Comparison of ENCODE assay signal across 19 mouse cellular contexts in genomic region chr6:129216721-129217230, GRCm38 (mm10). TPM values are rescaled to one million over a fixed set of nuclear protein-coding genes. Genes with fewer than 3 reads are reported as not detected.
A peak's percentile ranks its signal among the peaks of the same experiment; 100 is the strongest.
DNase-seq lines count a peak whose midpoint lies in the region; ATAC-seq and TF ChIP-seq lines count a peak whose summit lies in the region.
"Had no signal": no experiment of that assay in that cellular context is flagged by ENCODE, and none has a peak within 500 bp of the region (broad histone marks: within the 10 kb centered on the region; RNA-seq: fewer than 3 reads in every experiment).

No protein-coding gene starts in this region.

- no peaks in the 10 kb centered on the region for H3K36me3 ChIP-seq in heart, embryonic 16.5 days (ENCODE audit: control insufficient read depth, insufficient read depth)
- no peaks in the 10 kb centered on the region for H3K36me3 ChIP-seq in heart, embryonic 12.5 days
- H3K36me3 ChIP-seq in lung, postnatal 0 days (ENCODE audit: insufficient read depth, low read length) = no peaks in the 10 kb centered on the region
- no peaks in the 10 kb centered on the region for H3K36me3 ChIP-seq in stomach, embryonic 15.5 days
- H3K36me3 ChIP-seq in hindbrain, embryonic 12.5 days = no peaks in the 10 kb centered on the region
- H3K36me3 ChIP-seq: midbrain, embryonic 12.5 days had no signal

- no peak for ATAC-seq in heart, embryonic 16.5 days (replicated peaks; ENCODE audit: extremely low read depth, insufficient read depth, low FRiP score)
- ATAC-seq in heart, embryonic 12.5 days (ENCODE audit: insufficient number of reproducible peaks, low FRiP score) = no peak
- ATAC-seq in lung, postnatal 0 days = no peak
- no peak for ATAC-seq in stomach, embryonic 15.5 days (ENCODE audit: insufficient read depth, low FRiP score, low read depth)
- ATAC-seq in hindbrain, embryonic 12.5 days (ENCODE audit: low FRiP score) = no peak
- ATAC-seq: forebrain, embryonic 13.5 days had no signal

- 0 out of 2 replicates have a peak, but pooled peaks cover 2% of the 10 kb centered on the region for H3K9me3 ChIP-seq in heart, embryonic 16.5 days (replicated peaks; ENCODE audit: control insufficient read depth, low read length)
- H3K9me3 ChIP-seq in heart, embryonic 12.5 days (replicated peaks) = no peaks in the 10 kb centered on the region
- no peaks in the 10 kb centered on the region for H3K9me3 ChIP-seq in lung, postnatal 0 days (ENCODE audit: low read length)
- no peaks in the 10 kb centered on the region for H3K9me3 ChIP-seq in stomach, embryonic 15.5 days
- no peaks in the 10 kb centered on the region for H3K9me3 ChIP-seq in hindbrain, embryonic 12.5 days (replicated peaks)
- H3K9me3 ChIP-seq: forebrain, embryonic 13.5 days; midbrain, embryonic 12.5 days had no signal

- H3K4me2 ChIP-seq in heart, embryonic 16.5 days (ENCODE audit: low read depth, low read length) = no peak overlapping the region
- no peak overlapping the region for H3K4me2 ChIP-seq in heart, embryonic 12.5 days
- no peak overlapping the region for H3K4me2 ChIP-seq in lung, postnatal 0 days (replicated peaks; ENCODE audit: low read depth, low read length)
- no peak overlapping the region for H3K4me2 ChIP-seq in stomach, embryonic 15.5 days
- no peak overlapping the region for H3K4me2 ChIP-seq in hindbrain, embryonic 12.5 days (replicated peaks)
- H3K4me2 ChIP-seq: forebrain, embryonic 13.5 days; hindbrain, embryonic 14.5 days; lung, embryonic 14.5 days; midbrain, embryonic 12.5 days had no signal

- 83% methylated on average over 3 of the region's 3 CpGs for WGBS in heart, embryonic 16.5 days
- 75% methylated on average over 3 of the region's 3 CpGs for WGBS in heart, embryonic 12.5 days
- 80% methylated on average over 3 of the region's 3 CpGs for WGBS in lung, postnatal 0 days
- 83% methylated on average over 3 of the region's 3 CpGs for WGBS in stomach, embryonic 15.5 days
- WGBS in hindbrain, embryonic 12.5 days = 85% methylated on average over 3 of the region's 3 CpGs

- no peak for TF ChIP-seq CTCF in lung, postnatal 0 days (IDR thresholded peaks at IDR 0.05)
- no peak for TF ChIP-seq CTCF in embryonic fibroblast, embryonic 13.5 days (IDR thresholded peaks at IDR 0.05; ENCODE audit: borderline replicate concordance, insufficient read depth, low read length)

- H3K4me1 ChIP-seq in heart, embryonic 16.5 days (ENCODE audit: control insufficient read depth, insufficient read depth, low read length) = peaks cover 6% of the 10 kb centered on the region; the same call in 1 of the 2 replicates
- peaks cover 3% of the 10 kb centered on the region; the same call in 1 of the 2 replicates for H3K4me1 ChIP-seq in heart, embryonic 12.5 days (replicated peaks)
- H3K4me1 ChIP-seq in lung, postnatal 0 days (ENCODE audit: insufficient read depth, low read depth, low read length) = peaks cover 8% of the 10 kb centered on the region; the same call in 1 of the 2 replicates
- peaks cover 8% of the 10 kb centered on the region for H3K4me1 ChIP-seq in embryonic fibroblast, embryonic 13.5 days (ENCODE audit: control insufficient read depth, insufficient read depth, low read length)
- H3K4me1 ChIP-seq in stomach, embryonic 15.5 days = peaks cover 7% of the 10 kb centered on the region; the same call in 1 of the 2 replicates
- no peaks in the 10 kb centered on the region for H3K4me1 ChIP-seq in hindbrain, embryonic 12.5 days
- H3K4me1 ChIP-seq: forebrain, embryonic 13.5 days; midbrain, embryonic 12.5 days had no signal

- H3K4me3 ChIP-seq in heart, embryonic 16.5 days (ENCODE audit: low read length) = no peak overlapping the region
- H3K4me3 ChIP-seq in heart, embryonic 12.5 days = no peak overlapping the region
- no peak overlapping the region for H3K4me3 ChIP-seq in lung, postnatal 0 days (ENCODE audit: low read depth, low read length)
- no peak overlapping the region for H3K4me3 ChIP-seq in embryonic fibroblast, embryonic 13.5 days (ENCODE audit: insufficient read depth, low read length)
- no peak overlapping the region for H3K4me3 ChIP-seq in stomach, embryonic 15.5 days (replicated peaks)
- H3K4me3 ChIP-seq in hindbrain, embryonic 12.5 days = no peak overlapping the region
- H3K4me3 ChIP-seq: forebrain, embryonic 13.5 days; midbrain, embryonic 12.5 days had no signal

- TF ChIP-seq POLR2A in embryonic fibroblast, embryonic 13.5 days (IDR thresholded peaks at IDR 0.05; ENCODE audit: low read depth, low read length) = no peak

- no peak for TF ChIP-seq EP300 in lung, postnatal 0 days (IDR thresholded peaks at IDR 0.05)

- H3K9ac ChIP-seq in heart, embryonic 16.5 days (ENCODE audit: low read length) = no peak overlapping the region
- no peak overlapping the region for H3K9ac ChIP-seq in heart, embryonic 12.5 days
- no peak overlapping the region for H3K9ac ChIP-seq in lung, postnatal 0 days (replicated peaks; ENCODE audit: low read depth)
- no peak overlapping the region for H3K9ac ChIP-seq in stomach, embryonic 15.5 days
- H3K9ac ChIP-seq in hindbrain, embryonic 12.5 days = no peak overlapping the region
- H3K9ac ChIP-seq: forebrain, embryonic 13.5 days; hindbrain, embryonic 14.5 days; lung, embryonic 14.5 days; midbrain, embryonic 12.5 days had no signal

- peak overlapping the region; percentile 53 for H3K27ac ChIP-seq in heart, embryonic 16.5 days (ENCODE audit: low read length)
- no peak overlapping the region for H3K27ac ChIP-seq in heart, embryonic 12.5 days (ENCODE audit: poor library complexity, severe bottlenecking)
- H3K27ac ChIP-seq in lung, postnatal 0 days (ENCODE audit: low read length) = peak overlapping the region; percentile 78
- peak overlapping the region; percentile 100 for H3K27ac ChIP-seq in embryonic fibroblast, embryonic 13.5 days (ENCODE audit: insufficient read depth, low read length)
- peak overlapping the region; percentile 13; the same call in 1 of the 2 replicates for H3K27ac ChIP-seq in stomach, embryonic 15.5 days
- no peak overlapping the region for H3K27ac ChIP-seq in hindbrain, embryonic 12.5 days
- H3K27ac ChIP-seq: forebrain, embryonic 13.5 days; hindbrain, embryonic 14.5 days; midbrain, embryonic 12.5 days had no signal

- no peaks in the 10 kb centered on the region for H3K27me3 ChIP-seq in heart, embryonic 16.5 days (ENCODE audit: control insufficient read depth, insufficient read depth, low read length)
- H3K27me3 ChIP-seq in heart, embryonic 12.5 days (replicated peaks) = no peaks in the 10 kb centered on the region
- H3K27me3 ChIP-seq in lung, postnatal 0 days (replicated peaks; ENCODE audit: insufficient read depth, low read length) = no peaks in the 10 kb centered on the region
- no peaks in the 10 kb centered on the region for H3K27me3 ChIP-seq in stomach, embryonic 15.5 days (replicated peaks)
- H3K27me3 ChIP-seq in hindbrain, embryonic 12.5 days = no peaks in the 10 kb centered on the region
- H3K27me3 ChIP-seq: forebrain, embryonic 13.5 days; midbrain, embryonic 12.5 days had no signal

- DNase-seq in lung, postnatal 0 days (ENCODE audit: low spot score) = no peak
- DNase-seq in lung, postnatal 36 days = no peak
- DNase-seq in layer of hippocampus, adult 11-12 months (ENCODE audit: low spot score) = no peak
- DNase-seq: cerebellum, postnatal 10 days; embryo, embryonic 11 days; heart, postnatal 10 days; kidney, adult 11 months; liver; lung, embryonic 14.5 days; right cerebral cortex, postnatal 14 days had no signal

RNA-seq across cellular contexts. Expression of gene Clec2d, which starts 36.4 kb away (rescaled TPM):
- polyA plus RNA-seq in heart, embryonic 16.5 days (2015; fragmentation: Nextera tagmentation; extraction: Ambion mirVana) = 0.56 and 0.98 TPM in 2 replicates
- polyA plus RNA-seq in heart, embryonic 12.5 days (2016; fragmentation: Nextera tagmentation; extraction: Ambion mirVana) = 0.14 and 0.21 TPM in 2 replicates
- 4.5 and 5.1 TPM in 2 replicates for polyA plus RNA-seq in lung, postnatal 0 days (2015; fragmentation: Nextera tagmentation; extraction: Ambion mirVana)
- 45.1 and 55.3 TPM in 2 replicates for polyA plus RNA-seq in embryonic fibroblast, embryonic 13.5 days (2011; ENCODE audit: insufficient read length, low read depth, missing spikeins)
- 0.85 and 1.1 TPM in 2 replicates for polyA plus RNA-seq in stomach, embryonic 15.5 days (2015; fragmentation: Nextera tagmentation; extraction: Ambion mirVana)
- not detected in 2 replicates for polyA plus RNA-seq in hindbrain, embryonic 12.5 days (2016; fragmentation: Nextera tagmentation; extraction: Ambion mirVana)
- polyA plus RNA-seq: forebrain, embryonic 13.5 days; neural tube, embryonic 14.5 days had no signal

RNA-seq across cellular contexts. Expression of gene Cd69, which starts 58.5 kb away (rescaled TPM):
- polyA plus RNA-seq in heart, embryonic 16.5 days (2015; fragmentation: Nextera tagmentation; extraction: Ambion mirVana) = 0.31 and 0.53 TPM in 2 replicates
- not detected in 2 replicates for polyA plus RNA-seq in heart, embryonic 12.5 days (2016; fragmentation: Nextera tagmentation; extraction: Ambion mirVana)
- polyA plus RNA-seq in lung, postnatal 0 days (2015; fragmentation: Nextera tagmentation; extraction: Ambion mirVana) = 0.39 and 0.48 TPM in 2 replicates
- not detected in 2 replicates for polyA plus RNA-seq in embryonic fibroblast, embryonic 13.5 days (2011; ENCODE audit: insufficient read length, low read depth, missing spikeins)
- polyA plus RNA-seq in stomach, embryonic 15.5 days (2015; fragmentation: Nextera tagmentation; extraction: Ambion mirVana) = 0.40 and 0.59 TPM in 2 replicates
- 0.22 TPM in 1 of 2 replicates, not detected in the other for polyA plus RNA-seq in hindbrain, embryonic 12.5 days (2016; fragmentation: Nextera tagmentation; extraction: Ambion mirVana)
- polyA plus RNA-seq: forebrain, embryonic 13.5 days; hindbrain, embryonic 14.5 days; lung, embryonic 14.5 days; midbrain, embryonic 12.5 days; neural tube, embryonic 14.5 days had no signal

Comparison
In these comparisons a context has a peak if more than half of its experiments do, and no peak if none do; other contexts are left out.
1. H3K27ac ChIP-seq: peak in heart, embryonic 16.5 days (single experiment), lung, postnatal 0 days (single experiment), embryonic fibroblast, embryonic 13.5 days (single experiment) and stomach, embryonic 15.5 days (single experiment); none in heart, embryonic 12.5 days (single experiment) and hindbrain, embryonic 12.5 days (single experiment).